ENCODE assay signal across 8 mouse cellular contexts in the genomic region with DNA sequence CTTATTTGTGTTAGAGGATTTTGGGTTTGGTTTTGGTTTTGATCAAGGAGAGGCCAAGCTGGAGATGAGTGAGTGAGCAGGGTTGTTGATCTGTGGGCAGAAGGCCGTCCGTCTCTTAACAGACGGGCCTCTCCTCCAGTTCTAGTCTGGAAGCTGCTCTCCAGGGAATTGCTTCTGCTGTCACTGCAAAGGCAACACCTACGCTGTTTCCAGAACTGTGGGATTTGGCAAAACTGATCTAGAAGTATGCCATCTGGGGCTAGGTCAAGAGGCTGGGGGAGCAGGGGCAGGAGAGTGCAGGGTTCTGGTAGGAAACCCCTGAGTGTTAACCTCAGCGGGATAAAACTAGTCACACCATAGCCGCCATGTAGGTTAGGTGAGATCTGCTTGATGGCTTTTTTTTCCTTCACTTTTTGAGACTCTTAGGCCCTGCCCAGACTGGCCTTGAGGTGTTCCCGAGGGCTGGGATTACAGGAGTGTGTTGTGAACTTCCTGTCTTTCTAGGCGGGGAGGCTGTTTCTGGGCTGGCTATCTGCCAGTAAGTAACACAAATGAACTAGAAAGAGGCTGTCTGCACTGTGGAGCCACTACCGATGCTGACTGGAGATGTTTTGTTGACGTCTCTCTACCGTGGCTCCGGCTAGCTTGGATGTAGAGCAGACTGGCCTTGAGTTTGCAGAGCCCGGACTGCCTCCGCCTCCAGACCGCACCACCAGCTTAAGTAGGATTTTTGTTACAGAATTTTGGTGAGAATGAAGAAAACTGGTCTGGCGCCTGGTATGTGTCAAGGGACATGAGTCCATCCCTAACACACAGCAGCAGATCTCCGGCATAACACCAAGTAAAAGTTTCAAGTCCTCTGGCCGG. TPM values are rescaled to one million over a fixed set of nuclear protein-coding genes. Genes with fewer than 3 reads are reported as not detected.
A peak's percentile ranks its signal among the peaks of the same experiment; 100 is the strongest.
DNase-seq lines count a peak whose midpoint lies in the region; ATAC-seq and TF ChIP-seq lines count a peak whose summit lies in the region.

Gene Atp6v1g2 (plus strand): TSS at position 547 of the 867 bp plus-strand sequence.

- no peak for TF ChIP-seq CTCF in gastrocnemius, adult 2 months (IDR thresholded peaks at IDR 0.05)

- DNase-seq in gastrocnemius, adult 2 months = no peak
- no peak for DNase-seq in gastrocnemius, postnatal 10 days
- DNase-seq in thymus, postnatal 25 days = peak; percentile 40
- DNase-seq in thymus, postnatal 10 days (ENCODE audit: low spot score in 2 of 2) = no peak
- DNase-seq in liver, embryonic 13.5 days = no peak
- DNase-seq in T-cell, adult 2 months (ENCODE audit: low spot score) = no peak

- intact Hi-C loops in gastrocnemius, adult 2 months (cut with DNase I) = loop anchor here (2.0 to 10.0 kb wide), 3 partner anchors 36 to 209 kb away; partner anchors contain the start of gene Sapcd1

- H3K9ac ChIP-seq in hindbrain, embryonic 16.5 days (ENCODE audit: low read depth, low read length) = peak within 1 kb of the TSS; percentile 75; the same call in 1 of the 2 replicates
- H3K9ac ChIP-seq in liver, embryonic 13.5 days = peak within 1 kb of the TSS; percentile 91

- H3K27me3 ChIP-seq in hindbrain, embryonic 16.5 days (replicated peaks; ENCODE audit: control insufficient read depth, insufficient read depth, low read length) = no peaks in the 10 kb centered on the region
- no peaks in the 10 kb centered on the region for H3K27me3 ChIP-seq in liver, embryonic 13.5 days

- H3K27ac ChIP-seq in gastrocnemius, adult 2 months = peak within 1 kb of the TSS; percentile 95
- no peak within 1 kb of the TSS for H3K27ac ChIP-seq in hindbrain, embryonic 16.5 days (ENCODE audit: low read depth, low read length)
- H3K27ac ChIP-seq in liver, embryonic 13.5 days = peak within 1 kb of the TSS; percentile 94

- WGBS in hindbrain, embryonic 16.5 days = 74% methylated on average over 18 of the region's 18 CpGs
- WGBS in liver, embryonic 13.5 days (ENCODE audit: insufficient replicate concordance) = 72% methylated on average over 18 of the region's 18 CpGs

- H3K36me3 ChIP-seq in hindbrain, embryonic 16.5 days (ENCODE audit: control insufficient read depth, insufficient read depth, low read length) = peaks cover 13% of the 10 kb centered on the region; the same call in 1 of the 2 replicates
- peaks cover 34% of the 10 kb centered on the region for H3K36me3 ChIP-seq in liver, embryonic 13.5 days

- peak within 1 kb of the TSS; percentile 89 for H3K4me2 ChIP-seq in hindbrain, embryonic 16.5 days (ENCODE audit: low read length)
- peak within 1 kb of the TSS; percentile 96 for H3K4me2 ChIP-seq in liver, embryonic 13.5 days

- H3K9me3 ChIP-seq in hindbrain, embryonic 16.5 days (ENCODE audit: control insufficient read depth, low read length) = no peaks in the 10 kb centered on the region
- no peaks in the 10 kb centered on the region for H3K9me3 ChIP-seq in liver, embryonic 13.5 days (replicated peaks)

- H3K4me1 ChIP-seq in hindbrain, embryonic 16.5 days (ENCODE audit: control insufficient read depth, insufficient read depth, low read depth, low read length) = peaks cover 28% of the 10 kb centered on the region
- H3K4me1 ChIP-seq in liver, embryonic 13.5 days (replicated peaks) = peaks cover 54% of the 10 kb centered on the region

- ATAC-seq in hindbrain, embryonic 16.5 days = no peak
- no peak for ATAC-seq in liver, embryonic 13.5 days (ENCODE audit: low read depth)
- no peak for ATAC-seq in frontal cortex, adult (ENCODE audit: low TSS enrichment)

- peak within 1 kb of the TSS; percentile 80 for H3K4me3 ChIP-seq in gastrocnemius, adult 2 months
- H3K4me3 ChIP-seq in hindbrain, embryonic 16.5 days (ENCODE audit: low read length) = peak within 1 kb of the TSS; percentile 54
- peak within 1 kb of the TSS; percentile 78 for H3K4me3 ChIP-seq in liver, embryonic 13.5 days (replicated peaks)

RNA-seq across cellular contexts. Expression of gene Atp6v1g2, which starts in this region (rescaled TPM):
- total RNA-seq in gastrocnemius, adult 2 months (2021) = 1 to 10 TPM; 1.9 to 2.0 TPM
- 1 to 10 TPM; 2.1 to 3.3 TPM for total RNA-seq in gastrocnemius, postnatal 10 days (2021)
- polyA plus RNA-seq in hindbrain, embryonic 16.5 days (2015; fragmentation: Nextera tagmentation; extraction: Ambion mirVana) = 140 and 151 TPM in 2 replicates
- polyA plus RNA-seq in liver, embryonic 13.5 days (2015; fragmentation: Nextera tagmentation; extraction: Ambion mirVana) = 0.76 and 1.3 TPM in 2 replicates

Comparison
In these comparisons a context has a peak if more than half of its experiments do, and no peak if none do; other contexts are left out.
1. RNA of gene Atp6v1g2 (polyA plus RNA-seq): 140 to 151 TPM in hindbrain, embryonic 16.5 days; 0.76 to 1.3 TPM in liver, embryonic 13.5 days; every median in the first group is over 10 times any median in the second.
2. Peak in every context shown above with its lines, with median percentiles within 50 percentile points of each other: H3K4me3 ChIP-seq.